Mouse (Mus musculus) E14TG2a.4 (cell line): ENCODE data around the gene Ccdc40.

Source experiments
- CTCF ChIP-seq: conservative IDR thresholded peaks from 2 replicates; pipeline ENCODE4 v1.5.1; 2014; ENCODE audit warnings: low read length
- NANOG ChIP-seq: IDR thresholded peaks from 2 replicates; pipeline ENCODE4 v1.6.1; 2014; ENCODE audit warnings: borderline replicate concordance, low read length, mixed read lengths

GRCm38 (mm10) chr11:119213166-119213885 is 15.0 kb upstream of the Ccdc40 start:
- TF ChIP-seq CTCF = no peak
- no peak for TF ChIP-seq NANOG
